Mouse (Mus musculus): ENCODE measurements around the gene Rbm8a2.

DNA sequence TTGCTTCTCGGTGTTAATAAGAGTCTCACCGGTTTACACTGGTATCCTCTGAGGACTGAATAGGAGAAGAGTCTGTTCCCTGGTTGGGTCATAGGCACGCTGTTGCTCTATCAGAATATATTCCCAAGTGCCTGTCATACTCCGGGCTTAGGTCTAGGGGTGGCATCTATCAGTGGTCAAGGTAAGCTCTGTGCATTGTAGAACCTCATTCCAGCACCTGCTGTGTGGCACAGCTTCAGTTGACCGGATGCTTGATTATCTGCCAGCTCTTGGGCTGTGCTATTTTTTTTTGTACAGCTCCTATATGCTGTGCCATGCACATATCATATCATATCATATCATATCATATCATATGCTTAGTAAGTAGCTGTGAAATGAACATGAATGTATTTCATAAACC, 9.5 kb upstream of the Rbm8a2 start:
- no peak for TF ChIP-seq CTCF (IDR thresholded peaks at IDR 0.05; ENCODE audit: borderline replicate concordance, control insufficient read depth, extremely low read depth, insufficient read depth, low read length, poor library complexity)
- TF ChIP-seq POLR2A (IDR thresholded peaks at IDR 0.05; ENCODE audit: control insufficient read depth, extremely low read depth, insufficient read depth, low read length, poor library complexity), result no peak
